Mouse (Mus musculus) midbrain, embryonic 16.5 days (tissue): ENCODE measurements around the gene 1600014C23Rik. TPM values are rescaled to one million over a fixed set of nuclear protein-coding genes. Genes with fewer than 3 reads are reported as not detected.

Experiments
- ATAC-seq: fragments of 200-750 bp; cut with Nextera tagmentation; 2 replicates; pipeline ENCODE4 v1.8.0; 2017; ENCODE audit warnings: moderate TSS enrichment
- H3K27ac ChIP-seq: fragments of 300-500 bp; sonication (generic); 2 replicates; pipeline ENCODE4 v1.5.1; 2014; ENCODE audit warnings: mild to moderate bottlenecking, low read length, mixed read lengths
- H3K27me3 ChIP-seq: fragments of 300-500 bp; sonication (generic); 2 replicates; pipeline ENCODE4 v1.6.1; 2014; ENCODE audit warnings: low read depth, low read length, mixed read lengths; ENCODE audit not compliant: control insufficient read depth, insufficient read depth
- H3K36me3 ChIP-seq: fragments of 300-500 bp; sonication (generic); 2 replicates; pipeline ENCODE4 v1.6.1; 2014; ENCODE audit warnings: mild to moderate bottlenecking, low read length, moderate library complexity, mixed read lengths; ENCODE audit not compliant: control insufficient read depth, insufficient read depth
- H3K4me1 ChIP-seq: fragments of 300-500 bp; sonication (generic); 2 replicates; pipeline ENCODE4 v1.6.1; 2014; ENCODE audit warnings: mild to moderate bottlenecking, low read length, mixed read lengths; ENCODE audit not compliant: control insufficient read depth, insufficient read depth
- H3K4me2 ChIP-seq: fragments of 300-500 bp; sonication (generic); 2 replicates; pipeline ENCODE4 v1.6.1; 2014; ENCODE audit warnings: mild to moderate bottlenecking, low read length, mixed read lengths
- H3K4me3 ChIP-seq: fragments of 300-500 bp; sonication (generic); 2 replicates; pipeline ENCODE4 v1.5.1; 2014; ENCODE audit warnings: low read depth, mild to moderate bottlenecking, low read length, moderate library complexity, mixed read lengths
- H3K9ac ChIP-seq: fragments of 300-500 bp; sonication (generic); 2 replicates; pipeline ENCODE4 v1.6.1; 2014; ENCODE audit warnings: low read depth, low read length, mixed read lengths
- H3K9me3 ChIP-seq: fragments of 300-500 bp; sonication (generic); replicated peaks from 2 replicates; pipeline ENCODE4 v1.6.1; 2014; ENCODE audit warnings: mild to moderate bottlenecking, low read length, mixed read lengths; ENCODE audit not compliant: control insufficient read depth, poor library complexity, severe bottlenecking
- WGBS: fragments of 180-500 bp; shearing (Covaris S2); extraction: QIAGEN DNeasy Blood & Tissue Kit; methylation state at CpG from one replicate; pipeline ENCODE4 v1.1.7; 2014; 5-methylcytosine and 5-hydroxymethylcytosine counted together
- polyA plus RNA-seq: library from polyadenylated mRNA; unstranded; fragments of >200 nt; fragmentation: Nextera tagmentation; extraction: Ambion mirVana; gene quantifications from 2 replicates; pipeline ENCODE4 v1.2.1, GENCODE M21; 2015

1600014C23Rik gene
- polyA plus RNA-seq, 1 experiment from 2014 or later = not detected

DNA sequence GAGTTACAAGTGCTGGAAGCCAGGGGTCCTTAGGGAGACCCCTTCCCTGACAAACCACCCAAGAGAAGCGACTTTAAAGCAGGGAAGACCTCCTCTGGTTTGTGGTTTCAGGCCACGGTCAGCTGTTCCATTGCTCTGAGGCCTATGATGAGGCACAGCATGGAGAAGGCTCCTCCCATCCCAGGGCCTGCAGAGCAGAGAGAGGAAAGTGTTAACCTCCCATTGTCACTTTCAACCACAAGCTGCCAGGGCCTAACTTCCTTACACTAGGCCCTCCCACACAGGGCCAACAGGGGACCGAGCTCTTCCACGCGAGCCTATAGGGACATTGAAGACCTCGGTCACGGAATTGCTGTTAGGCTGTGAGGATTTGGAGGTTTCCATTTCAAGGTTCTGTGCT, 30.5 kb downstream of the 1600014C23Rik start:
- peaks cover 3% of the 10 kb centered on the region; the same call in 1 of the 2 replicates for H3K36me3 ChIP-seq
- ATAC-seq = no peak
- 64% methylated on average over 7 of the region's 7 CpGs for WGBS

DNA sequence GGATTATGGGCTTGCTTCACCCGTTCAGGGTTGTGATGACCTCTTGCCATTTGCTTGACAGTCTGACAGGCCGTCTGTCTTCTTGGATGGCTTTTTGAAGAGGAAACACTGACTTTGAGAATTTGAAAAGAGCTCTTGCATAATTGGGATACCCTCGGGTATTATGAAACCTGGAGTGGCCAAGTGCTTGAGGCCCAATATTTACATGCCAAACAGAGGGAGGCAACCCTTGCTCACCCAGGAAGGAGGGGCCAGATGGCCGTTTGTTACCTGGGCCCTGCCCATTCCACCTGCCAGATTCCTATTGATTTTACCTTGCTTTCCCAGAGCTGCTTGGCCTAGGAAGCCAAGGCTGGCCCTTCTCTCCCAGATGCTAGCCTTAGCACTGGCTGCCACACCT, 31.4 kb downstream of the 1600014C23Rik start:
- H3K36me3 ChIP-seq = peaks cover 6% of the 10 kb centered on the region
- no peak overlapping the region for H3K4me2 ChIP-seq
- no peaks in the 10 kb centered on the region for H3K9me3 ChIP-seq
- no peak overlapping the region for H3K4me3 ChIP-seq
- H3K4me1 ChIP-seq = no peaks in the 10 kb centered on the region
- 44% methylated on average over 4 of the region's 4 CpGs for WGBS
- no peak overlapping the region for H3K27ac ChIP-seq
- no peak overlapping the region for H3K9ac ChIP-seq
- ATAC-seq = no peak
- no peaks in the 10 kb centered on the region for H3K27me3 ChIP-seq

More for the DNA sequence above, 30.5 kb downstream of the 1600014C23Rik start:
- Histone ChIP-seq H3K27me3 (no peaks in the 10 kb centered on the region), H3K4me3 (no peak overlapping the region), H3K27ac (no peak overlapping the region), H3K4me2 (no peak overlapping the region), H3K4me1 (no peaks in the 10 kb centered on the region), H3K9me3 (no peaks in the 10 kb centered on the region), H3K9ac (no peak overlapping the region)

DNA sequence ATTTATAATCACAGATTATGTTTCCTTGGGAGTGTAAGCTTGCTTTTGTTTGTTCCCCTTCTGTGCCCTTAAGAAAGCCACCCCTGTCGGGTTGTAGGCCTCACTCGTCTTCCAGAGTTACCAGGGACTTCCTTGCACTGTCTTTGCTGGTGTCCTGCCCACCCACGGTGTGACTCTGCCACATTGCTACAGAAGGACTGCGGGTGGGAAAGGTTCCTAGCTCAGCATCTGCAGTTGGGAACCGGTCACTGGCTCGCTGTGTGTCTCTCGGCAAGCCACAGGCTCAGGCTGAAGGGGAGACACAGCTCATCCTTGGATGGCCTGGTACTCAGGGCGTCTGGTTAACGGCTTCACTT, 32.4 kb downstream of the 1600014C23Rik start:
- ATAC-seq = no peak

DNA sequence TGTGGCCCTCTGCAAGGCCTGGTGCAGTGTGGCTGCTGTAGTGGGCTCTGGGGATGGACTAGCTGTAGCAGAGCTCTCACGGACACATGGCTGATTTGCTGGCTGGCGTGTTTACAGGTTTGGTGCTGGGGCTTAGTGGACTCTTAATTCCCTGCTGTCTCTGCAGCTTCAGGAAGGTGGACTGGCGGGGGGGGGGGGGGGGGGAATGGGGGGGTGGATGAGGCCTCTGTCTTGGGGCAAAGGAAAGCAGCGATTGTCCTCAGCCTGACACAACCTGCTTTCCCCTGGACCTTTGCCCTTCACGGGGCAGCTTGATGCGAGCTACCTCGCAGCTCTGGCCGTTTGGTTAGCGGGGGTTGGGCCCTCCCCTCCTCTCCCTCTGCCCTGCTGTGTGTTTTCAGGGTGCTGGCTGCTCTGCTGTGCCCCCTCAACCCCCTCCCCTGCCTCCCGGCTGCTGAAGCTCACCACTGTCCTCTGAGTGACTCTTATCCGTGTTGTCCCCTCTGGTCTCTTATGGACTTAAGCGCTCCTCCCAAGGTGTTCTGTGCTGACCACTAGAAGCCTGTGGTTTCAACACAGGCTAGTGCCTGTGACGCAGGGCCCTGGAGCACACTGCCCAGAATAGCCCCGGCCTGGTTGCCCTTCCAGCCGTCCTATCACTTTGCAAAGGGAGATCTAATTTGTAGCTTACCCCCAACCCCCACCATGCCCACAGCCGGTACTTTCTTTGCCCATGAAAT, 33.0 kb downstream of the 1600014C23Rik start:
- H3K4me1 ChIP-seq = no peaks in the 10 kb centered on the region
- H3K36me3 ChIP-seq = peaks cover 6% of the 10 kb centered on the region
- no peak overlapping the region for H3K4me3 ChIP-seq
- H3K9ac ChIP-seq = no peak overlapping the region
- H3K4me2 ChIP-seq = no peak overlapping the region
- 39% methylated on average over 9 of the region's 16 CpGs for WGBS
- no peaks in the 10 kb centered on the region for H3K27me3 ChIP-seq
- H3K27ac ChIP-seq = no peak overlapping the region
- no peak for ATAC-seq
- H3K9me3 ChIP-seq = no peaks in the 10 kb centered on the region

More for the DNA sequence above, 32.4 kb downstream of the 1600014C23Rik start:
- H3K9me3 ChIP-seq = no peaks in the 10 kb centered on the region
- no peaks in the 10 kb centered on the region for H3K27me3 ChIP-seq
- no peaks in the 10 kb centered on the region for H3K4me1 ChIP-seq
- no peak overlapping the region for H3K4me2 ChIP-seq
- 56% methylated on average over 9 of the region's 9 CpGs for WGBS
- H3K36me3 ChIP-seq = peaks cover 6% of the 10 kb centered on the region
- no peak overlapping the region for H3K4me3 ChIP-seq
- no peak overlapping the region for H3K9ac ChIP-seq
- no peak overlapping the region for H3K27ac ChIP-seq

DNA sequence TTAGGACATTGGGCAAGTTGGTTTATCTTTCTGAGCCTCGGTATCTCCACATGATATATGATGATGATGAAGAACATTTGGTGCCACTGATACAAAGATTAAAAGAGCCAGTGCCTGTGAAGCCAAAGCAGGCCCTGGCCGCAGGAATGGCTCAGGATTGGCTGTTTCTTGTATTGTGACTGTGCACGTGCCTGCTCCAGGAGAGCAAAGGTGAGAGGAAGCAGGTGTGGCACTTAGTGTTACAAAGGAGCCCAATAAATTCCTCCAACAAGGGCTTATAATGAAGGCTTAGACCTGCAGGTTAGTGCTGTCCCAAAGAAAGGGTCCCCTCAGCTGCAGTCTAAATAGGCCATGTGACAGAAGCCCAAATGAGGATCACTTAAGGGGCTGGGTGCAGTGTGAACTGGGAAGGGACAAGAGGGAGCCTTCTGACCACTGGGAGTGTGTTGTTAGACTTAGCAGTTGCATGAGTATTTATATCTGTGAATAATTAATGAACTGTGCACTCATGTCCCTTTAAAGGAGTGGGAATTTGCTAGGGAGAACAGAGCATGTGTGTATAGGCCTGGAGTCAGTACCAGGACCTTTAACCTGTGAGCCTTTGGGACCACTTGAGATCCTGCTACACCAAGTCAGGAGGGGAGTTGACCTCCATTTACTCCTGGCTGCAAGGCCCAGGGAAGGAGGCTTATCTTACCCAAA, 34.5 kb downstream of the 1600014C23Rik start:
- Histone ChIP-seq H3K27ac (no peak overlapping the region), H3K4me2 (no peak overlapping the region), H3K4me3 (no peak overlapping the region), H3K27me3 (no peaks in the 10 kb centered on the region), H3K9me3 (no peaks in the 10 kb centered on the region), H3K4me1 (no peaks in the 10 kb centered on the region), H3K36me3 (peaks cover 6% of the 10 kb centered on the region), H3K9ac (no peak overlapping the region)
- 96% methylated on average over 3 of the region's 3 CpGs for WGBS
- no peak for ATAC-seq

DNA sequence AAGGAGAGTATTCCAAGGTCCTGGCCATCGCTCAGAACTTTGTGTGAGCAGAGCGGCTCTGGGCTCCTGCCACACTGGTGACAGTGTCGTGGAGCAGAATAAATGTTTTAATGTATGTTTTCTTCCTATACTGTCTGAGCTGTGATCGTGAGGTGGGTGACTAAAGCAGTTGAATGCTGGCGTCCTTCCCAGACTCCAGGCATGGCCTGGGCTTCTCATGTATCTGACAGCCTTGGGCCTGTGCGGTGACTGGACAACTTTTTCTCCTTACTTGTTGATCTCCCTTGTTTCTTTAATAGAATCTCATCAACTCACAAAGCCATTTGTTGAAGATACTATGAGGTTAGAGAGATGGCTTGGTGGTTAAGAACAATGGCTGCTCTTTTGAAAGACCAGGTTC, 35.3 kb downstream of the 1600014C23Rik start:
- 92% methylated on average over 6 of the region's 6 CpGs for WGBS
- H3K36me3 ChIP-seq = peaks cover 6% of the 10 kb centered on the region
- no peaks in the 10 kb centered on the region for H3K4me1 ChIP-seq
- ATAC-seq = no peak
- no peaks in the 10 kb centered on the region for H3K9me3 ChIP-seq
- H3K4me2 ChIP-seq = no peak overlapping the region
- no peak overlapping the region for H3K4me3 ChIP-seq
- no peak overlapping the region for H3K9ac ChIP-seq
- no peaks in the 10 kb centered on the region for H3K27me3 ChIP-seq
- H3K27ac ChIP-seq = no peak overlapping the region

DNA sequence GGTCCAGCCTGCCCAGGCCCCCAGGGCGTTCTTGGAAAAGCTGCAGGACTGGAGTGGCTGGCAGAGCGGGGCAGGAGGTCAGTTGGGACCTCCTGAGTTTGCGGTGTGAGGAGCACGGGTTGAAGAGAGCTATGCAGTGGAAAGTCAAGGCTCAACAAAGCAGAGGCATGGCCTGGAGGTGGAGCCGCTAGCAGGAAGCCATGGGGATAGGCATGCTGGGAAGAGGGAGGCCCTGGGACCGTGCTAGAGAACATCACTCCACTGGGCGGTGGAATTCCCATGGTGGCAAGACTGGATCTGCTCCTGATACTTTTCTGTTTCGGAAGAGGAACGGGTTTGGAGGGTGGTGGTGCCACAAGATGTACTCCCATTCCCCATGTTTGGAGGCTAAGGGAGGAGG, 36.7 kb downstream of the 1600014C23Rik start:
- no peak for ATAC-seq
- H3K27me3 ChIP-seq = no peaks in the 10 kb centered on the region
- H3K9ac ChIP-seq = no peak overlapping the region
- H3K4me3 ChIP-seq = no peak overlapping the region
- peaks cover 6% of the 10 kb centered on the region for H3K36me3 ChIP-seq
- no peaks in the 10 kb centered on the region for H3K9me3 ChIP-seq
- H3K27ac ChIP-seq = no peak overlapping the region
- 94% methylated on average over 9 of the region's 9 CpGs for WGBS
- no peak overlapping the region for H3K4me2 ChIP-seq
- H3K4me1 ChIP-seq = no peaks in the 10 kb centered on the region

DNA sequence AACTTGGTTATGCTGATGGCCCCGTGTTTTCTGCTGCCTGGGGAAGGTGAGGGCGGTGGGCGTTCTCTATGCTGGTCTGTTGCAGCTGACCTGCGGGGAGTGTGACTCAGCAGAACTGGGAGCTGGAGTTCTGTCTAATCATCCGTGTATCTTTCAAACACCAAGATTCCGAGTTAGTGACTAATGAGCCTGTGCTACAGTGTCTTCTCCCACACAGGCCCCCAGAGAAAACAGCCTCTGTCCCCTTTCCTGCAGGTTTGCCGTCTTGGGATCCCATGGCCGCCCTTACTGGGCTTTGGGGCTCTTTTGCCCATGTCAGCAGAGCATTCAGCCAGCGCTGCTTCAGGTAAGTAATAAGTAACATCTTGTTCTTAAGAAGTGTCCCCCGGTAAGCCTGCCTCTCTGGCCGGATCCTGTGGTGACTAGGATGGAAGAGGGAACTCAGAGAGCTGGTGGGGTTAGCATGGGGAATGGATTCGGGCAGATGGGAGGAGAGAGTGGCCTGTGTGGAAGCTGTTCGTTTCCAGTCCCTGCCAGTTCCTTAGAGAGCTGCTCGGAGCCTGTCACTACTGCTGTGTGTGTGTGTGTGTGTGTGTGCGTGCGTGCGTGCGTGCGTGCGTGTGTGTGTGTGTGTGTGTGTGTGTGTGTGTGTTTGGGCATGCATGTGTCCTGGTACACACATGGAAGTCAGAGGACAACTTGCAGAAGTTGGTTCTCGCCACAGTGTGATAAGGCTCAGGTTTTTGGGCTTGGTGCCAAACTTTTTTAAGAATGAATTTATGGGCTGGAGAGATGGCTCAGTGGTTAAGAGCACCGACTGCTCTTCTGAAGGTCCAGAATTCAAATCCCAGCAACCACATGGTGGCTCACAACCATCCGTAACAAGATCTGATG, 38.2 kb downstream of the 1600014C23Rik start:
- Histone ChIP-seq H3K4me2 (no peak overlapping the region), H3K36me3 (peaks cover 6% of the 10 kb centered on the region), H3K4me3 (no peak overlapping the region), H3K9me3 (no peaks in the 10 kb centered on the region), H3K27ac (no peak overlapping the region), H3K27me3 (no peaks in the 10 kb centered on the region), H3K9ac (no peak overlapping the region), H3K4me1 (no peaks in the 10 kb centered on the region)
- ATAC-seq = no peak
- WGBS = 76% methylated on average over 19 of the region's 23 CpGs
